Mouse (Mus musculus) heart, postnatal 0 days (tissue): ENCODE measurements around the gene Hmcn2.

Source experiments
- CTCF ChIP-seq: IDR thresholded peaks from 2 replicates; pipeline ENCODE4 v1.5.1; 2016; ENCODE audit warnings: antibody characterized with exemption, control low read depth, low read depth
- EP300 ChIP-seq: IDR thresholded peaks from 2 replicates; pipeline ENCODE4 v1.6.1; 2016; ENCODE audit warnings: antibody characterized with exemption, low read depth

DNA sequence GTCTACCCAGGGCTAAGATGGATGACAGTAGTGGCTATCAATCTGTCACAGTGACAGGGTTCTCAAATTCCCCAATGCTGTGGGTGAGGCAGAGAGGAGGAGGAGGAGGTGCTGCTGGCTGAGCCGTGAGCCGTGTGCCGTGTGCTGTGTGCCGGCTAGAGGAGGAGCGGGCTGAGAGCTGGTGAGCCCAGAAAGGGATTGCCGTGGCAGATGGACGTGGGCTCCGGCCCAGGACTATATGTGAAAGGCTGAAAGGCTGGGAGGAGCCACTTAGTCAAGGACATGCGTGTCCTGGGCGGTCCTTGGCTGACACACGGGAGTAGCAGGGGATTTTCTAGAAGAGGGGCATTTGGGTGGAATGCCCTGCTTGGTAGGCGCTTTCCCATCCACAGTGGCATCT lies 31.3 kb upstream of the Hmcn2 start:
- TF ChIP-seq CTCF (no peak), EP300 (no peak)
